Mouse (Mus musculus) spleen, postnatal 14 days (tissue): ENCODE data around the gene Hinfp.
"Not testable (repeated sequence)": the region's sequence is repeated elsewhere in the genome, so short reads cannot be mapped to it uniquely, and the experiment has no call there.

Source experiments
- DNase-seq, 2 experiments: peaks; one replicate each; pipeline ENCODE4 v3.0.0; 2021 to 2022; ENCODE audit warnings: low spot score in 2 of 2

Gene Hinfp

DNA sequence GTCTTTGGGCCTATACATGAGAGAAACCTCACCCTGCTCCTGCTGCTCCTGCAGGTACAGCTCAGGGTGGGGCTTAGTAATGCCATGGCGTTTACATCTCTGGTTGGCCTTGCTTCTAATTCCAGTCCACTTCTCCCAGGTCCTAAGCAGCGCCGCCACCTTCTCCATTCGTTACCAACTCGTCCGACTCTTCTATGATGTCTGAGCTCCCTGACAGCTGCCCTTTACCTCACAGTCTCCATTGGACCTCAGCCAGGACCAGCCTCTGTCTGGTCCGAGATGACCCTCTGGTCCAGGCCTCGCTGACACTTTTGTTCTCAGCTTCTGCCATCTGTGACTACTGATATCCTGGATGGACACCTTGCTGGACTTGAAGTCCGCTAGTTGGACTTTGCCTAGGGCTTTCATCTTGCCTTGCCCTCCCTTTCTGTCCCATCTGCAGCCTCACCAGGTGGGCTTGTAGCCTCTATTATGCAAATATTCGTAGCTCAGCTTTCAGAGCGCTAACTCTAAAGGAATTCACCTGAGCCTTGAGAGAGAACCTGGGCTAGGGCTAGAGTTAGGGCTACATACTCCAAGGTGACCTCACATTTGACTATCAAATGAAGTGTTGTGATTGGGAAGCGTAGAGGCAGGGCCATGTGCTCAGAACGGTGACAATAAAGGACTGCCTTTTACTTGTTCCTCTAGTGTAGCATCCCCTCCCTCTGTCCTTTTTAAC lies 27.6 kb upstream of the Hinfp start:
- DNase-seq = no peak

DNA sequence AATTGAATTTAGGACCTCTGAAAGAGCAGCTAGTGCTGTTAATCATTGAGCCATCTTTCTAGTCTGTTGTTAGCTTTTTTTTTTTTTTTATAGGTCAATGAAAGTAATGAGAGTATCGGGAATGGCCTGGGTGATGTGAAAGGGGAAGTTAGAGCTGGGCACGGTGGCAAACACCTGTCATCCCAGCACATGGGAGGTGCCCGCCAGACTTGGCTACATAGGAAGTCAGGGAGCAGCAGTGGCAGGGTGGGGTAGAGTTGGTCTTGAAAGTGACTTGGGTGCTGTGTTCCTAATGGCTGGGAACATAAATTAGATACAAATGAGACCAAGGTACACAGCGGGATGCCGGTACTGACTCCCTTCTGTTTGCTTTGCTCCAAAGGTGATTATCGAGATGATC lies 25.3 kb upstream of the Hinfp start:
- DNase-seq = no peak

DNA sequence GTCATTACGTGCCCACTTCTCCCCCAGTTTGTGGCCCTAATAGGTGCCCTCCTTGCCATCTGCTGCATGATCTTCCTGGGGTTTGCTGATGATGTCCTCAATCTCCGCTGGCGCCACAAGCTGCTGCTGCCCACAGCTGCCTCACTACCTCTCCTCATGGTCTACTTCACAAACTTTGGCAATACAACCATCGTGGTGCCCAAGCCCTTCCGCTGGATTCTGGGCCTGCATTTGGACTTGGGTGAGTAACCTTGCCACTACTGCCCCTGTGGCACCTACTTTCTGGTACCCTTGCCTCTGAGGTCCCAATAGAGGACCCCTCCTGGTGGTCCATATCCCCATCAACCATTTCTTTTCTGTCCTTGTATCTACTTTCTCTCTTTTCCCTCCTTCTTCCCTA lies 22.5 kb upstream of the Hinfp start:
- DNase-seq = no peak

DNA sequence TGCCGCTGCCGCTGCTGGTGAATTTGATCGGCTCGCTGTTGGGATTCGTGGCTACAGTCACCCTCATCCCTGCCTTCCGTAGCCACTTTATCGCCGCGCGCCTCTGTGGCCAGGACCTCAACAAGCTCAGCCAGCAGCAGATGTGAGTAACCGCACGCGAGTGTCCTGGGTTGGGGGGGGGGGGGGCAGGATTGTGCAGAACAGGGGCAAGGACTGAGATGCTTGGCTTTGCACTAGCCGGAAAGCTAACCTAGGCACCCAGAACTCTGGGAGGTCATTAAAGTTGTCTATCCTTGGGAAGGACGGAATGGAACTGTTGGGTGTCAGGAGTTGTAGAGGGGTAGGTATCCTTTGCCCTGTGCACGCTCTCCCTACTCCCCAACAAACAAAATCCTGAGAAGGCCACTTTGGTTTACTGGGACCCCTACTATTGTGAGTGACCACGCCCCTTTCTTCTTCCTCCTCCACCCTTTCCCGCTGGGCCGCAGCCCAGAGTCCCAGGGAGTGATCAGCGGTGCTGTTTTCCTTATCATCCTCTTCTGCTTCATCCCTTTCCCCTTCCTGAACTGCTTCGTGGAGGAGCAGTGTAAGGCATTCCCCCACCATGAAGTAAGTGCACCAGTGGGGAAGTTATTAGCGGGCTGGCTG lies 21.7 kb upstream of the Hinfp start:
- DNase-seq = no peak

- DNase-seq = peak; percentile 44 to 59
Measured at GRCm38 (mm10) chr9:44326371-44327063, 21.0 kb upstream of the Hinfp start.

GRCm38 (mm10) chr9:44325768-44326370 lies 20.4 kb upstream of the Hinfp start, which contains the start of gene Dpagt1:
Gene Dpagt1 (plus strand): TSS chr9:44326019.
- no peak for DNase-seq

DNA sequence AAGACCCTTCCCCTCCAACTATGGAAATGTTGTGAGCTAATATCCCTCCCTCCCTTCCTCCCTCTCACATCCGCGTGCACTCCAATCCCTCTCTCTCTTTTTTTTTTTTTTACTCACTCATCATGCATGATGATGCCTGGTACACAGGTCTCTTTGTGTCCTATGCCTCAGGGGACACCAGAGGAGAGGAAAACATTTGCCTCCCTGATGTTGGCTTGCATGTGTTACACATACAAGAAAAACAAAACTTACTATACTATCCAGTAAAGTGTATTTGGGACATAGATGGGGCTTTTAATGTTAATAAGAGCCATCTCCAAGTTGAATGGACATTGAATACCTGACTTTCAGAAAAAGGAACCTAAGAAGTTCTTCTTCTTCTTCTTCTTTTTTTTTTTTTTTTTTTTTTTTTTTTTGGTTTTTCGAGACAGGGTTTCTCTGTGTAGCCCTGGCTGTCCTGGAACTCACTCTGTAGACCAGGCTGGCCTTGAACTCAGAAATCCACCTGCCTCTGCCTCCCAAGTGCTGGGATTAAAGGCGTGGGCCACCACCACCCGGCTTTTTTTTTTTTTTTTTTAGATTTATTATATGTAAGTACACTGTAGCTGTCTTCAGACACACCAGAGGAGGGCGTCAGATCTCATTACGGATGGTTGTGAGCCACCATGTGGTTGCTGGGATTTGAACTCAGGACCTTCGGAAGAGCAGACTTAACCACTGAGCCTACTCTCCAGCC lies 19.7 kb upstream of the Hinfp start:
- DNase-seq = not testable (repeated sequence)

DNA sequence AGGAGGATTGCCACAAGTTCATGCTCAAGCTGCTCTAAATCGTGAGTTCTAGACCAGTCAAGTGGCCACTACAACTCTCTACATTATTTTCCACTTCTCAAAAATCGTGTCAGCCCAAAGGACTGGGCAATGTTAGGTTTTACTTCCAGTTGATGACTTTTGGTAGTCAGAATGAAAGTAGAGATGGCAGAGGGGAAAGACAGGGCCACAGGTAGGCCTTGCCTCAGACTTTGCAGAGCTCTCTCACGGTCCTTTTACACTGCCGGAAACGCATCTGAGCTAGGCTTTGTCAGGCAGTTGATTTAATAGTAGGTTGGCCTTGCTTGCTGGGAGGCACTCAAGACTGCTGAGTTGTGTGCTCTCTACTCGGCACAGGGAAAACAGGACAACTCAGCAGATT lies 18.7 kb upstream of the Hinfp start:
- no peak for DNase-seq

DNA sequence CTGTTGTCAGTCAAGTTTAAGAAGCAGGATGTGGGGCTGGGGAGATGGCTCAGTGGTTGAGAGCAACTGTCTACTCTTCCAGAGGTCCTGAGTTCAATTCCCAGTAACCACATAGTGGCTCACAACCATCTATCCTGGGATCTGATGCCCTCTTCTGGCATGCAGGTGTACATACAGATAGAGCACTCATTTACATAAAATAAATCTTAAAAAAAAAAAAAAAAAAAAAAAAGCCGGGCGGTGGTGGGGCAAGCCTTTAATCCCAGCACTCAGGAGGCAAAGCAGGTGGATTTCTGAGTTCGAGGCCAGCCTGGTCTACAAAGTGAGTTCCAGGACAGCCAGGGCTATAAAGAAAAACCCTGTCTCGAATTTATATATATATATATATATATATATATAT lies 18.2 kb upstream of the Hinfp start:
- not testable (repeated sequence) for DNase-seq

GRCm38 (mm10) chr9:44320799-44321133 lies 15.3 kb upstream of the Hinfp start:
- no peak for DNase-seq

DNA sequence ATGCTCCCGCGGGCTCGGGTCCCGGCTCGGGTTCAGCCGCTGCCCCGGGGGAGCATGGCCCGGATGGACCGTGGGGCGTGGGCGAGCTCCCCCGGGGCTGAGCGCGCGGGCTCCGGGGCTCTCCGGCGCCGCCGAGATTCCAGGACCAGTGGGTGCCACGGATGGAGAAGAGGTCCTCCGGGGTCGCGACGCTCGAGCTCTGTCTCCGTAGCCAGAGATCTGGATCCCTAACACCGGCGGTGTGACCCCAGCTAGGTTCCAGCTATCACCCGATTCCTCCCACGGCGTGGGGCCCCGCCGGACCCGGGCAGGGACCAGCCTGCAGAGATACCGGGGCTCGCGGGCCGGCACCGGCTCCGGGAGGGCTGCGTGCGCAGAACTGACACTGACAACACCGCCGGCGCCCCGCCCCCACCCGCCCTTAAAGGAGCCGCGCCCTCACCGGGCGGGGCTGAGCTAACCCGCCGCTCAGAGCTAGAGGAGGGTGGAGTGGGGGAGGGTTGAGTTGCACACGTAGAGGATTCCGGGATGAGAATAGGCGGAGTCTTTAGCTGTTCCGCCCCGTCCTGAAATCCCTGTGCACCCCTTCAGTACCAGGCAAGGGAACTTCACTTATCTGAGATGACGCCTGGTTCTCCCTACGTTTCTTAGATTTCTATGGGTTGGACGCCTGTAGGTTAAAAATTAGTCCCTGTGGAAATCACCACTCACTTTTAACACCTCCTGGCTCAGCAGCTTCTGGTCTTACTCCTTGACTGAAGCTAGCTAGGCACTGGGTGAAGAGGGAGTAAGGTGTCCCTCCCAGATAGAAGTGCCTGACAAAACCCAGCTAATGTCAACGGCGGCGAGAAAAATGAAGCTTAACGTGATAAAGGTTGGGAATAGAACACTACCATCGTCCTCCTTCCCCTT lies 14.7 kb upstream of the Hinfp start, which contains the start of gene C2cd2l:
C2cd2l (minus strand) TSS at position 399 of the 912 bp plus-strand sequence.
- DNase-seq = peak; percentile 79 to 81

DNA sequence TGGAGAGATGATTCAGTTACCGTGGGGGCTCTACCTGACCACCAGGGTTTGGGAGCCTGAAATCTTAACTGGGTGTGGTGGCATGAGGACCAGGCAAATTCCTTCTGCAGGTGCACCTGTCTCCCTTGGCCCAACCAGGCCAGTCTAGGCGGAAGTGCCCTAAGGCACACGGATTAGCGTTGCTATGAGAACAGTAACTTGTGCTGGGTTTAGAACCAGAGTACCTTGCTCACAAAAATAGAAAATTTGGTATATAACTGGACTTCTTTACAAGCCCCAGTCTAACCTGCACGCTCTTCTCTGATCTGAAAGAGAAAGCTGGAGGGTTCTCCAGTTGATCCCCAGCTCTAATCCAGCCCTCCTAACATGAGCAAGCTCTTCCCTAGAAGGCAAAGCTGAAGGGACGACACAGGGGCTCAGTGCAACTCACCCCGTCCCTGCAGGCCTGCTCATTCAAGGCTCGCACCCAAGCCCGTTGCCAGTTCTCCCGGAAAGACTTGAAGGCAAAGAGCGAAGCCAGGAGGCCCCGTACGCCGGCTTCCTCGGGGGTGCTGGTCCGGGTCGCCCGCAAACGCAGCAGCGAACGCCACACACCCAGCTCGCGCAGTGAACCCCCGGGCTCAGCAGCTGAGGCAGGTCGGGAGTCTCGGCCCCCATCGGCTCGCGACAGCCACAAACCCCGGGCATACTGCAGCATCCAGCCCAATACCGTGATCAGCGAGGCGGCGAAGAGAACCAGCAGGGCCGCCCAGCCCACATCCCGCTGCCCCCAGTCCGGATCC lies 13.8 kb upstream of the Hinfp start:
- no peak for DNase-seq

DNA sequence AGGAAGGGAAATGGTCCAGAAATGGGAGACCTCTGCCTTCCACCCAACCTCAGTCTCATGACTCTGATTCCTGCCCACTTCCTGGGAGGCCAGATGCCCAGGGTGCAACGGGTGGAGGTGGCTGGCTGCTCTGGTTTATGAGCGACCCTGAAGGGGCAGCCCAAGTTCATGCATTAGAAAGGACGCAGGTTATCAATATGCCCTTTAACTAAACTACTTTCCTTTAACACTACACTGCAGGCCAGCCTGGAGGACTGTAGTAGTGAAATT lies 13.3 kb upstream of the Hinfp start:
- DNase-seq = no peak

GRCm38 (mm10) chr9:44318076-44318825 lies 12.8 kb upstream of the Hinfp start:
- no peak for DNase-seq

GRCm38 (mm10) chr9:44317452-44317851 lies 12.0 kb upstream of the Hinfp start:
- DNase-seq = no peak

DNA sequence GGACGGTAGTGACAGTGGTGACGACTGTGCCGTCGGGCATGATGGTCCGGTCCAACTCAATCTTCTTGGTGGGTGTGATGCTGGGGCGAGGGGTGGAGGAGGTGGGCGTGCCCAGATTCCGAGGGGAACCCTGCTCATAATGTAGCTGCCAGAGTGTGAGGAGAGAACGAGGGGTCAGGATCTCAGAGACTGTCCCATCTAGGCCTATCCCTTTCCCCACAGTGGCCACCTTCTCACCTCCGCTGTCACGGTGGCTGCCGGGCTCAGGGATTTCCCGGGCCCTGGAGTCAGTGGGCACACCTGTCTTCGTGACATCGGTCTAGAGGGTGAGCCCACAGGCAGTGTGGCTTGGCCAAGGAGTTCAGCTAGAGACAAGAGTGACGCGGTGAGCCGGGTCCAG lies 9.4 kb upstream of the Hinfp start:
- no peak for DNase-seq

DNA sequence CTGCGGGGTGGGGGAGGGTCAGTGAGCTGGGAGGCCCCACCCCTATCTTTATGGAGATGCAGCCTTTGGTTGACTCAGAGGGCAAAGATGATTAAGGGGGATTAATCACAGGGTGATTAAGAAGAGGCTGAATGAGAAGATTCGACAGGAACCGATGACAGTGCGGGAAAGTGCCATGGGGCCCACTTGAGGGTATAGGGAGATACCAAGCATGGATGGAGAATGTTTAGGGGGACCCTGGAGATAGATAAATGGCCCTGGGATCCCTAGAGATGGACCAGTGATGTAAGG lies 8.7 kb upstream of the Hinfp start:
- no peak for DNase-seq

DNA sequence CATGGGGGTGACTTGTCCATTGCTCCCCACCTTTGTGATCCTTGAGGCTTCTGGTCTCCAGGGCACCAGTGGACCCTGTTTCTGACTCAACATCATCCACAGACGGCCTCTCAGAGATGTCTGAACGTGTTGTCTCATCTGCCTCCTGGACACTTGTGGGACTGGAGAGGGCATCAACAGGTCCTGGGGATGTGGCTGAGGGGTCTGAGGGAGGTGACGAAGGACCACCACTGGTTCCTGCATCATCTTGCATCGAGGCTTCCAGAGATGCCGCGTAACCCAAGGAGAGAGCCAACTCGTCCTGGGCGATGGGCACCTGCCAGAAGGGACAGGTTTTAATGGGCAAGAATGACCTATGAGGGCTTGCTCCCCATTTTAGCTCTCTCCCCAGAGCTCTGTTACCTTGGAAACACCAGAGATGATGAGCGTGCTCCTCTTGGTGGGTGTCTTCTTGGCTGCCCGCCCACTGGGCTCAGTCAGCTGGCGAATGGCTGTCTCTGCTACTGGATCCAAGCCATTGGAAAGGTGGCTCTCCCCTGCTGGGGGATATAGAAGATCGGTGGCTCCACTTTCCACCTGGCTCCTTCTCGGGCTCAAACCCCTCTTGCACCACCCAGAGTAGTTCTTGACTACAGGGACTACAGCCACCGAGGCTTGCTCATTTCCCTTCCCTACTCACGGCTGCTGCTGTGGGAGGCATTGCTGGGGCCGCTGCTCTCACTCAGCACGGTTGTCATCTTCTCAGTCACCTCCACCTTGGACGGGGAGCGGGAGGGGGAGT lies 8.2 kb upstream of the Hinfp start:
- DNase-seq = no peak
